Mouse (Mus musculus) lung, embryonic 16.5 days (tissue): ENCODE data around the gene Gpn3. TPM values are rescaled to one million over a fixed set of nuclear protein-coding genes. Genes with fewer than 3 reads are reported as not detected.

Source experiments
- ATAC-seq: fragments of 200-750 bp; cut with Nextera tagmentation; 2 replicates; pipeline ENCODE4 v1.8.0; 2017; ENCODE audit warnings: low read depth, mild to moderate bottlenecking, moderate library complexity
- H3K27ac ChIP-seq: fragments of 300-500 bp; sonication (generic); 2 replicates; pipeline ENCODE4 v1.5.1; 2014; ENCODE audit warnings: mild to moderate bottlenecking, control low read depth, low read length
- H3K27me3 ChIP-seq: fragments of 300-500 bp; sonication (generic); 2 replicates; pipeline ENCODE4 v1.6.1; 2014; ENCODE audit warnings: low read depth, low read length, mixed read lengths; ENCODE audit not compliant: control insufficient read depth, insufficient read depth
- H3K36me3 ChIP-seq: fragments of 300-500 bp; sonication (generic); 2 replicates; pipeline ENCODE4 v1.6.1; 2014; ENCODE audit warnings: low read length; ENCODE audit not compliant: control insufficient read depth, insufficient read depth
- H3K4me1 ChIP-seq: fragments of 300-500 bp; sonication (generic); replicated peaks from 2 replicates; pipeline ENCODE4 v1.6.1; 2014; ENCODE audit warnings: low read length, mixed read lengths; ENCODE audit not compliant: control insufficient read depth, insufficient read depth
- H3K4me2 ChIP-seq: fragments of 300-500 bp; sonication (generic); 2 replicates; pipeline ENCODE4 v1.6.1; 2014; ENCODE audit warnings: low read depth, low read length, control low read depth
- H3K4me3 ChIP-seq: fragments of 300-500 bp; sonication (generic); 2 replicates; pipeline ENCODE4 v1.5.1; 2014; ENCODE audit warnings: mild to moderate bottlenecking, low read length, control low read depth
- H3K9ac ChIP-seq: fragments of 300-500 bp; sonication (generic); 2 replicates; pipeline ENCODE4 v1.6.1; 2014; ENCODE audit warnings: low read length, control low read depth
- H3K9me3 ChIP-seq: fragments of 300-500 bp; sonication (generic); 2 replicates; pipeline ENCODE4 v1.6.1; 2016; ENCODE audit warnings: low read length; ENCODE audit not compliant: control insufficient read depth
- WGBS: fragments of 180-500 bp; shearing (Covaris S2); extraction: QIAGEN DNeasy Blood & Tissue Kit; methylation state at CpG from one replicate; pipeline ENCODE4 v1.1.7; 2014; 5-methylcytosine and 5-hydroxymethylcytosine counted together
- polyA plus RNA-seq: library from polyadenylated mRNA; unstranded; fragments of >200 nt; fragmentation: Nextera tagmentation; extraction: Ambion mirVana; gene quantifications from 2 replicates; pipeline ENCODE4 v1.2.1, GENCODE M21; 2015

Gene Gpn3
- polyA plus RNA-seq, 1 experiment from 2014 or later: 76.2 TPM

- no peak overlapping the region for H3K9ac ChIP-seq
- 65% methylated on average over 10 of the region's 10 CpGs for WGBS
- peaks cover 18% of the 10 kb centered on the region; the same call in 1 of the 2 replicates for H3K4me1 ChIP-seq
- peak; percentile 63 for ATAC-seq
- no peaks in the 10 kb centered on the region for H3K27me3 ChIP-seq
- peak overlapping the region; percentile 19 for H3K4me3 ChIP-seq
- H3K27ac ChIP-seq: peak overlapping the region; percentile 84
- H3K4me2 ChIP-seq: peak overlapping the region; percentile 30
- no peaks in the 10 kb centered on the region for H3K9me3 ChIP-seq
- H3K36me3 ChIP-seq: peaks cover 6% of the 10 kb centered on the region
Measured at GRCm38 (mm10) chr5:122396791-122397190, 25.1 kb downstream of the Gpn3 start.

DNA sequence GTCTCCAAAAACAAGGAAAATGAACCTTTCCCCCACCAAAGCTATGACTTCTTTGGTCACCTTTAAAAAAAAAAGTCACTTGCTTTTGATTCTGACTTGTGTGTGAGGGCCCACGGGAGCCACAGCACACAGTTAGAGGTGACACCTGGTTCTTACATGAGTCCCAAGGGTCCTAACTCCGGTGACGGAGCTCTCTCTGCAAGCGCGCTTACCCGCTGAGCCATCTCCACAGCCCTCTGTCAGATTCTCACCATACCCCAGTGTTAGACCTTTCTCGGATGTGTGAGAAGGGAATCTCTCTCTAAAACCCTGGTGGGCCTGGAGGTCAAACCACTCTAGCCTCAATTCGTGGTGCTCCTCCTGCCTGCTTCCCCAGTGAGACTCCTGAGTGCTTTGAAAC is 25.8 kb downstream of the Gpn3 start:
- H3K9me3 ChIP-seq: no peaks in the 10 kb centered on the region
- H3K9ac ChIP-seq: no peak overlapping the region
- no peak for ATAC-seq
- H3K4me3 ChIP-seq: no peak overlapping the region
- peaks cover 16% of the 10 kb centered on the region; the same call in 1 of the 2 replicates for H3K4me1 ChIP-seq
- 90% methylated on average over 8 of the region's 8 CpGs for WGBS
- no peaks in the 10 kb centered on the region for H3K27me3 ChIP-seq
- peak overlapping the region; percentile 61 for H3K27ac ChIP-seq
- H3K36me3 ChIP-seq: peaks cover 10% of the 10 kb centered on the region
- no peak overlapping the region for H3K4me2 ChIP-seq

- no peaks in the 10 kb centered on the region for H3K27me3 ChIP-seq
- H3K36me3 ChIP-seq: peaks cover 27% of the 10 kb centered on the region
- no peak overlapping the region for H3K4me3 ChIP-seq
- peaks cover 8% of the 10 kb centered on the region; the same call in 1 of the 2 replicates for H3K4me1 ChIP-seq
- no peak overlapping the region for H3K9ac ChIP-seq
- no peak for ATAC-seq
- H3K27ac ChIP-seq: no peak overlapping the region
- no peaks in the 10 kb centered on the region for H3K9me3 ChIP-seq
- no peak overlapping the region for H3K4me2 ChIP-seq
- WGBS: 85% methylated on average over 8 of the region's 8 CpGs
Measured at GRCm38 (mm10) chr5:122399871-122400270, 28.2 kb downstream of the Gpn3 start.

DNA sequence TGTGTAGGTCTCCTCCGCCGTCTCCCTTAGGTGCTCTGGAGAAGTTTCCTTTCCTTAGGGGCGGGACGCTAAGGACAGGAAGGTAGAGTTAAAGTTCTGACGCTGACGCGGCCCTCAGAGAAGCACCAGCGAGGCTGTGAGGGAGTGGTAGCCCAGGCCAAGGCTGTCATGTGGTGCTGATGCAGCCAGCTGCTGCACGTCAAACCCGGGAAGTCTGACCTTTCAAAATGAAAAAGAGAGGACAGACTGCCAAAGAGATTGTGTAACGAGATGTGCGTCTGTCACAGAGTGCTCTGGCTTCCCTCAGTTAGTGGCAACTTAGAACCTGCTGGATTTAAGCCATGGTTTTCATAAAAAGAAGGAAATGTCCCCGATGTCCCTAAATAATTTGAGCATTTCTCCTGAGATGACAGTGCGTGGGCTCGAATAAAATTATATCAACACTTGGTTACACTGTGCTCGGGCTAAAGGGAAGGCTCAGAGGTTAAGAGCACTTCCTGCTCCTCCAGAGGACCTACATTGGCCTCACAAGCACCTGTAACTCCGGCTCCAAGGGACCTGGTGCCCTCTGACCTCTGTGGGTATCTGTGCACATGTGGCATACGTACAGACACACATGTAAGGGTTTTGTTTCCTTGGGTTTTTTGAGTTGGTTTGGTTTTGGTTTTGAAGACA is 29.1 kb downstream of the Gpn3 start:
- peak; percentile 81 for ATAC-seq
- no peak overlapping the region for H3K27ac ChIP-seq
- H3K4me2 ChIP-seq: no peak overlapping the region
- WGBS: 55% methylated on average over 18 of the region's 18 CpGs
- H3K4me1 ChIP-seq: peaks cover 8% of the 10 kb centered on the region; the same call in 1 of the 2 replicates
- no peak overlapping the region for H3K9ac ChIP-seq
- H3K27me3 ChIP-seq: no peaks in the 10 kb centered on the region
- H3K9me3 ChIP-seq: no peaks in the 10 kb centered on the region
- H3K36me3 ChIP-seq: peaks cover 35% of the 10 kb centered on the region
- H3K4me3 ChIP-seq: no peak overlapping the region

DNA sequence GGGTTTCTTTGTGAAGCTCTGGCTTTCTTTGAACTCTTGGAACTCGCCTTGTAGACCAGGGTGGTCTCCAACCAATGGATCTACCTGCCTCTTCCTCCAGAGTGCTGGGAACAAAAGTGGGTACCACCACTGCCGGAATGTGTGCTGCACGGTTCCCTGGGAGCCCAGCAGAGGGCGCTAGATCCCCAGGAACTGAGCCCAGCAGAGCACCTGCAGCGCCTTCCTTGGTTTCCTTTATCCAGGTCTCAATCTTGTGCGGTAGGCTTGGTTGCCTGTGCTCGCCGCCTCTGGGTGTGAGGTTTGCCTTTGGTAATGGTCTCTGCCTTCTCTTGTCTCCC is 29.6 kb downstream of the Gpn3 start:
- no peak overlapping the region for H3K27ac ChIP-seq
- peaks cover 38% of the 10 kb centered on the region for H3K36me3 ChIP-seq
- no peaks in the 10 kb centered on the region for H3K27me3 ChIP-seq
- no peak overlapping the region for H3K4me3 ChIP-seq
- H3K9me3 ChIP-seq: no peaks in the 10 kb centered on the region
- ATAC-seq: no peak
- no peak overlapping the region for H3K4me2 ChIP-seq
- WGBS: 25% methylated on average over 8 of the region's 8 CpGs
- peaks cover 8% of the 10 kb centered on the region; the same call in 1 of the 2 replicates for H3K4me1 ChIP-seq
- no peak overlapping the region for H3K9ac ChIP-seq

DNA sequence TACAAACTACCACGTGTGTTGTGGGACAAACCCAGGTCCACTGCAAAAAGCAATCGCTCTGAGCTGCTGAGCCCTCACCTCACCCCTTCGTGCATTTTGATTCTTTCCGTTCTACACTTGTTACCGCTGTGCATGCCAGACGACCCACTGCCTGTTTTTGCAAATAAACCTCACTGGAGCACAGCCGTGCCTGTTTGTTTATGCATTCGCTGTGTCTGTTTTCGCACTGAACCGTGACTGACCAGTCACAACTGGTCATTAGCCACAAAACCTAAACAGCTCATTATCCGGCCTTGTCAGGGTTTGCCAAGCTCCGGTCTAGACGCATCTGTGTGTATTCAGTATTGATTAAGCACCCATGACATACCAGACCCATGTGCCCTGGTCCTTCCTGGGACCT is 30.5 kb downstream of the Gpn3 start:
- H3K36me3 ChIP-seq: peaks cover 46% of the 10 kb centered on the region

GRCm38 (mm10) chr5:122402772-122403171 is 31.1 kb downstream of the Gpn3 start:
- Histone ChIP-seq H3K36me3 (peaks cover 51% of the 10 kb centered on the region), H3K9me3 (0 out of 2 replicates have a peak, but pooled peaks cover 3% of the 10 kb centered on the region), H3K4me1 (peaks cover 8% of the 10 kb centered on the region; the same call in 1 of the 2 replicates), H3K9ac (no peak overlapping the region), H3K4me2 (no peak overlapping the region), H3K4me3 (no peak overlapping the region), H3K27me3 (no peaks in the 10 kb centered on the region), H3K27ac (no peak overlapping the region)
- ATAC-seq: peak; percentile 80
- WGBS: 69% methylated on average over 5 of the region's 5 CpGs

More for the DNA sequence above, 30.5 kb downstream of the Gpn3 start:
- Histone ChIP-seq H3K4me2 (no peak overlapping the region), H3K4me3 (no peak overlapping the region), H3K27me3 (no peaks in the 10 kb centered on the region), H3K27ac (no peak overlapping the region), H3K9ac (no peak overlapping the region), H3K4me1 (peaks cover 8% of the 10 kb centered on the region; the same call in 1 of the 2 replicates), H3K9me3 (0 out of 2 replicates have a peak, but pooled peaks cover 3% of the 10 kb centered on the region)
- WGBS: 78% methylated on average over 13 of the region's 13 CpGs
- ATAC-seq: no peak

DNA sequence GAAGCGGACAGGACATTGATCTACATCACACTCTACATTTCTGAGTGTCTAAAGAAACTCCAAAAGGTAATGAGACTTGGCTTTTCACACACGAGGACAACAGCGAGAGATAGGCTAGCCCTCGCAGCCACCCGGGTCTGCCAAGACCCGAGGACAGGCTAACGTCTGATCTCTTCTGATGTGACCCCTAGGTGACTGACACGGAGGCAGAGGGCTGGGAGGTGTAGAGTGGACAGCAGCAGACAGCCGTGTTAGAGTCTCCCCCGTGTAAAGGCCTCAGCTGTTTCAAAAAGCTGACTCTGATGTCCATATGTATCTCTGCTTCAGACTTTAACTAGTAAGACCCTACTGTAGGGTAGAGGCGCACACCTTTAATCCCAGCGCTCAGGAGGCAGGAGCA is 31.7 kb downstream of the Gpn3 start:
- 83% methylated on average over 12 of the region's 12 CpGs for WGBS
- no peak overlapping the region for H3K9ac ChIP-seq
- peaks cover 50% of the 10 kb centered on the region for H3K36me3 ChIP-seq
- no peak overlapping the region for H3K27ac ChIP-seq
- H3K4me3 ChIP-seq: no peak overlapping the region
- ATAC-seq: no peak
- H3K27me3 ChIP-seq: no peaks in the 10 kb centered on the region
- 0 out of 2 replicates have a peak, but pooled peaks cover 3% of the 10 kb centered on the region for H3K9me3 ChIP-seq
- peaks cover 8% of the 10 kb centered on the region; the same call in 1 of the 2 replicates for H3K4me1 ChIP-seq
- H3K4me2 ChIP-seq: no peak overlapping the region

DNA sequence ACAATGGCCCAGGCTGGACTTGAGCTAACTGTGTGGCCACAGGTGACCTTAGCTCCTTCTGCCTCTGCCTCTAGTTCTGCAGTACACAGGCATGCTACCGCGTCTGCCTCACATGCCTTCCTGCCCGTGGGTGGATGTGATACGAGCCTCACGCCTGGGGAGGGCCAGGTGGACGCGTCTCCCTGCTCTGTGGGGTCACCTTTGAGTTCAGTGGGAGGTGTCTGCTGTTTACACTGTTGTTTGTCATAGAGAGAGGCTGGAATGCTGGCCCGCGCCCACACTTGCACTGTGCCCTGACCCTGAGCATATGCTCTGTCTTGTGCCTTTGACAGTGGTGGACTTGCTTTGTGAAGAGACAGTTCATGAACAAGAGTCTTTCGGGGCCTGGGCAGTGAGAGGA is 33.9 kb downstream of the Gpn3 start:
- Histone ChIP-seq H3K4me1 (peaks cover 5% of the 10 kb centered on the region; the same call in 1 of the 2 replicates), H3K9me3 (peaks cover 5% of the 10 kb centered on the region; the same call in 1 of the 2 replicates), H3K4me2 (no peak overlapping the region), H3K27ac (no peak overlapping the region), H3K36me3 (peaks cover 51% of the 10 kb centered on the region), H3K27me3 (no peaks in the 10 kb centered on the region), H3K9ac (no peak overlapping the region), H3K4me3 (no peak overlapping the region)
- ATAC-seq: no peak
- WGBS: 93% methylated on average over 10 of the region's 10 CpGs
